Mouse (Mus musculus) liver, embryonic 14.5 days (tissue): ENCODE data around the gene Sh2d3c. TPM values are rescaled to one million over a fixed set of nuclear protein-coding genes. Genes with fewer than 3 reads are reported as not detected.

ENCODE experiments used
- ATAC-seq: fragments of 200-750 bp; cut with Nextera tagmentation; 2 replicates; pipeline ENCODE4 v1.8.0; 2017; ENCODE audit warnings: moderate number of reproducible peaks, mild to moderate bottlenecking, moderate library complexity; ENCODE audit not compliant: insufficient read depth
- DNase-seq, 3 experiments: peaks; one replicate each; pipeline ENCODE4 v3.0.0-alpha.2; 2012 to 2013; ENCODE audit warnings: low read depth in 3 of 3, low spot score in 3 of 3
- H3K27ac ChIP-seq: fragments of 300-500 bp; sonication (generic); 2 replicates; pipeline ENCODE4 v1.5.1; 2014; ENCODE audit warnings: moderate library complexity, mild to moderate bottlenecking, control low read depth, inconsistent platforms
- H3K27me3 ChIP-seq: fragments of 300-500 bp; sonication (generic); 2 replicates; pipeline ENCODE4 v1.6.1; 2014; ENCODE audit warnings: mild to moderate bottlenecking, low read length, moderate library complexity; ENCODE audit not compliant: control insufficient read depth, insufficient read depth
- H3K36me3 ChIP-seq: fragments of 300-500 bp; sonication (generic); replicated peaks from 2 replicates; pipeline ENCODE4 v1.6.1; 2014; ENCODE audit warnings: low read depth; ENCODE audit not compliant: control insufficient read depth, insufficient read depth
- H3K4me1 ChIP-seq, 2 experiments: fragments of 200-500 bp in 1 of 2; fragments of 300-500 bp in 1 of 2; sonication (generic) in 1 of 2; replicated peaks; 2 replicates each; pipeline ENCODE4 v1.6.1; 2012 to 2014; ENCODE audit warnings: antibody characterized with exemption in 1 of 2, inconsistent platforms in 1 of 2, low read length in 1 of 2; ENCODE audit not compliant: control insufficient read depth in 2 of 2, insufficient read depth in 2 of 2
- H3K4me2 ChIP-seq: fragments of 300-500 bp; sonication (generic); 2 replicates; pipeline ENCODE4 v1.6.1; 2014; ENCODE audit warnings: low read depth, mild to moderate bottlenecking, control low read depth, moderate library complexity
- H3K4me3 ChIP-seq, 2 experiments: fragments of 200-500 bp in 1 of 2; fragments of 300-500 bp in 1 of 2; sonication (generic) in 1 of 2; 2 replicates each; pipeline ENCODE4 v1.5.1; 2012 to 2014; ENCODE audit warnings: low read depth in 2 of 2, low read length in 2 of 2, mild to moderate bottlenecking in 2 of 2, control low read depth in 1 of 2, inconsistent platforms in 1 of 2, moderate library complexity in 1 of 2; ENCODE audit not compliant: insufficient read depth in 1 of 2
- H3K9ac ChIP-seq: fragments of 300-500 bp; sonication (generic); replicated peaks from 2 replicates; pipeline ENCODE4 v1.6.1; 2014; ENCODE audit warnings: mild to moderate bottlenecking, control low read depth, moderate library complexity
- H3K9me3 ChIP-seq: fragments of 300-500 bp; sonication (generic); 2 replicates; pipeline ENCODE4 v1.6.1; 2016; ENCODE audit warnings: low read length, mixed read lengths; ENCODE audit not compliant: control insufficient read depth
- CTCF ChIP-seq: IDR thresholded peaks from 2 replicates; pipeline ENCODE4 v1.5.1; 2016; ENCODE audit warnings: antibody characterized with exemption, low read depth, control low read depth
- EP300 ChIP-seq: IDR thresholded peaks from 2 replicates; pipeline ENCODE4 v1.6.1; 2016; ENCODE audit warnings: antibody characterized with exemption, low read depth
- WGBS: fragments of 180-500 bp; shearing (Covaris S2); extraction: QIAGEN DNeasy Blood & Tissue Kit; methylation state at CpG from one replicate; pipeline ENCODE4 v1.1.7; 2014; ENCODE audit not compliant: insufficient replicate concordance; 5-methylcytosine and 5-hydroxymethylcytosine counted together
- polyA plus RNA-seq, 2 experiments: library from polyadenylated mRNA; depleted of rRNA in 1 of 2; stranded (reverse) in 1 of 2; unstranded in 1 of 2; fragments of >200 nt; fragmentation: Nextera tagmentation in 1 of 2; extraction: Ambion mirVana in 1 of 2; gene quantifications; 2 replicates each; pipeline versions ENCODE4 v1.2.1 to v1.2.3; 2012 to 2014

The Sh2d3c gene
- polyA plus RNA-seq, 2 experiments: 3.5 to 4.7 TPM

DNA sequence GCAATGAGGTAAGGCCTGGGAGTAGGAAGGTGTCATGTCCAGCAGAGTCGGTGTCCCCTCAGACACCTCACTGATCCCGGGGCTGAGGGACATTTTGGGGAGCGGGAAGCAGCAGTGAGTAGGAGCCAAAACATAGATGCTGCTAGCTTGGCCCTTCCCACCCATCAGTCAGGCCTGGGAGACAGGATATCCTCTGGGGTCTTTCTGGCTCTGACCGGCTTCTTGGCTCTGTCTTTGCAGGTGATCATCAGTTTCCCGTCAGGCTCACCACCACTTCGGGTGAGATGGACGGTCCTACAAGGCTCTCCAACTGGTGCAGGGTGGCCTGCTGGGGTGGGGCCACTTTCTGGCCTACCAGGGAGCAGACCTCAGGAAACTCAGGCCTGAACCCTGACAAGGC, 43.2 kb upstream of the Sh2d3c start:
- WGBS: 81% methylated on average over 7 of the region's 7 CpGs
- H3K27me3 ChIP-seq: no peaks in the 10 kb centered on the region
- no peak overlapping the region for H3K9ac ChIP-seq
- H3K4me1 ChIP-seq: peaks cover 6 to 11% of the 10 kb centered on the region in 2 experiments
- H3K4me2 ChIP-seq: no peak overlapping the region
- no peak overlapping the region for H3K27ac ChIP-seq
- DNase-seq: no peak
- TF ChIP-seq EP300 (no peak), CTCF (no peak)
- ATAC-seq: no peak
- H3K9me3 ChIP-seq: no peaks in the 10 kb centered on the region
- no peak overlapping the region for H3K4me3 ChIP-seq
- H3K36me3 ChIP-seq: no peaks in the 10 kb centered on the region; the same call in 1 of the 2 replicates

DNA sequence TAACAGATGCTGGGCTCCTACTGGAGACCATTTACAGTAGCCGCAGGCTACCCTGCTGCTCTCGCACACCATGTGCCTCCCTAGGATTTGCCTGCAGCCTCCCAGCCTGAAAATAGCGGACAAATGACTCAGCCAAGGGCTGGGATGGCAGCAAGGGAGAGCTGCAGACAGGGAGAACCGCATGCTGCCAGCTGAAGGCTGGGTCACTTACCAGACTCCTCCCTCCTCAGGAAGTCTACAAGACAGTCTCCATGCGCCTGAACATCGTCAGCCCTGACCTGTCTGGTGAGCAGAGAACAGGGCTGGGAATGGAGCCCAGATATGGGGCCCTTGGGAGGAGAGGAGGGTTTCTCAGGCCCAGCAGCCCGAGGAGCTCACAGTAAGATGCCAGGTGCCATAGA, 40.8 kb upstream of the Sh2d3c start:
- DNase-seq (no peak), ATAC-seq (no peak)
- H3K9me3 ChIP-seq: no peaks in the 10 kb centered on the region

DNA sequence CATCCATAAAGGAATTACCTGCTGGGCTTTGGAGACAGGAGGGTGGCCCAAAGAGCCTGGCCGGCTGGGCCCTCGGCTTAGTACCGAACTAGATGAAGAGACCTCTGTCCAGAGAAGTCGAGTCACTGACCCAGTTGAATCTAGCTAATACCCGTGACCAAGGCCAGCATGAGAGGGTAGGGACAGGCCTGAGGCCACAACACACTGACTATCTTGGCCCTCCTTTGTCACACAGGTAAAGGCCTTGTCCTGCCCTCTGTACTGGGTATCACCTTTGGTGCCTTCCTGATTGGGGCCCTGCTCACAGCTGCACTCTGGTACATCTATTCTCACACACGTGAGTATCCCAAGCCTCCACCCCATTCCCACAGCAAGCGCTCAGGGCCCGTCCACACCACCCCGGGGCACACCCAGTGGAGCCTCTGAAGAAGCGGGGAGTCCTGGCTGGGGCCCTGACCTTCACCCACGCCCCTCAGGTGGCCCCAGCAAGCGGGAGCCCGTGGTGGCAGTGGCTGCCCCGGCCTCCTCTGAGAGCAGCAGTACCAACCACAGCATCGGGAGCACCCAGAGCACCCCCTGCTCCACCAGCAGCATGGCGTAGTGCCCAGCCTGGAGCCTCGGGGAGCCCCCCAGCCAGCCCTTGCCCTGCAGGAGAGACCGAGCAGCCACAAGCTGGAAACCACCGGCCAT, 39.7 kb upstream of the Sh2d3c start:
- DNase-seq: no peak
- H3K27ac ChIP-seq: no peak overlapping the region
- H3K4me2 ChIP-seq: no peak overlapping the region
- H3K9ac ChIP-seq: no peak overlapping the region
- no peak for TF ChIP-seq EP300
- no peak for TF ChIP-seq CTCF
- no peaks in the 10 kb centered on the region; the same call in 1 of the 2 replicates for H3K36me3 ChIP-seq
- no peak for ATAC-seq
- H3K9me3 ChIP-seq: no peaks in the 10 kb centered on the region
- no peak overlapping the region for H3K4me3 ChIP-seq
- no peaks in the 10 kb centered on the region for H3K27me3 ChIP-seq
- 73% methylated on average over 19 of the region's 19 CpGs for WGBS
- no peaks in the 10 kb centered on the region for H3K4me1 ChIP-seq

More for the DNA sequence above, 40.8 kb upstream of the Sh2d3c start:
- H3K4me3 ChIP-seq: no peak overlapping the region
- TF ChIP-seq EP300: no peak
- no peak for TF ChIP-seq CTCF
- H3K27ac ChIP-seq: no peak overlapping the region
- H3K27me3 ChIP-seq: no peaks in the 10 kb centered on the region
- 62% methylated on average over 7 of the region's 7 CpGs for WGBS
- no peaks in the 10 kb centered on the region for H3K4me1 ChIP-seq
- no peak overlapping the region for H3K4me2 ChIP-seq
- no peaks in the 10 kb centered on the region; the same call in 1 of the 2 replicates for H3K36me3 ChIP-seq
- no peak overlapping the region for H3K9ac ChIP-seq

DNA sequence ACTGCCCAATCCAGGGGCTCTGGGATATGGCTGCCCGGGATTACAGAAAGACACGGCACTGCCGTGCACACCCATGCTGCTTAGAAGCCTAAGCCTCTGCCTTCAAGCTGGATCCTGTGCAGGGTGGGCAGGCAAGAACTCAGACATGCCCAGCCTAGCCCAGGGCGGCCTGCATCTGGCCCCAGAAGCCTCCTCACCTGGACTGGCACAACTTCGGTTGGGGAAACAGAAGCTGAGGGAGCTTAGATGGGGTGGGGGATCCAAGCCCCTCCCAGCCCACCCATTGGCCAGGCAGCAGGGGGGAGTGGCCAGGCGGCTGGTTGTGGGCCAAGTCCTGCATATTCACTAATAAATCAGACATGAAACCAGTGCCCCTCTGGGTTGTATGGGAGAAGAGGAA, 39.1 kb upstream of the Sh2d3c start:
- no peak overlapping the region for H3K27ac ChIP-seq
- WGBS: 62% methylated on average over 6 of the region's 6 CpGs

DNA sequence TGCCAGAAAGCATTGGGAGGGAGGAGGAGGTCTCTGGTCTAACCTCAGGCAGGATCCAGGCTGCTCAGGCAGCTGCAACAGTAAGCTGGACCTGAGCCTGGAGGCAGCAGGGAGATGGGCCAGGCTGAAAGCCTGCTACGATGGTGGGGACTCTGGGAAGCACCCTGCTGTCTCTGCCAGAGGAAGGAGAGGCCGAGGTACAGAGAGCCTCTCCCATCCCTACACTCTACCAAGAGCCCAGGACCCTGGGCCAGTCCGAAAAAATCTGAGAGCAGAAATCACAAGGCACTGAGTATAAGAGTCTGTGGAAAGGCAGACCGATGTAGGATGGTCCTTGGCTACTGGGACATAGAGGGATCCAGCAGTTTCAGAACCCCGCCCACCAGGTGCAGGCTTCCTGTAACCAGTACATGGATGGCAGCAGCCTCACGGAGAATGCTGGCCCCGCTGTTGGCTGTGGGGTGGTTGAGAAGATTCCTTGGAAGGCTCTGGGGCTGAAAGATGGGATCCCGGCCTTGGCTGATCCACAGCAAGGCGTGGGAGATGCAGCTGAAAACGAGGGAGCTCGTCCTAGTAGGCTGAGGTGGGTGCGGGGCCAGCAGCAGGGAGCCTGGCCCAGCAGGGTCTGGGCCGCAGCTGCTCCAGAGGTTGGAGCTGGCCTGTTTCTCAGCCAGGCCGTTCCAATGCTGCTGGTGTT, 38.0 kb upstream of the Sh2d3c start:
- Histone ChIP-seq H3K4me3 (no peak overlapping the region), H3K9me3 (no peaks in the 10 kb centered on the region), H3K36me3 (peaks cover 6% of the 10 kb centered on the region; the same call in 1 of the 2 replicates), H3K27ac (no peak overlapping the region), H3K27me3 (no peaks in the 10 kb centered on the region), H3K9ac (no peak overlapping the region), H3K4me2 (no peak overlapping the region), H3K4me1 (no peaks in the 10 kb centered on the region)
- no peak for ATAC-seq
- no peak for TF ChIP-seq CTCF
- TF ChIP-seq EP300: no peak
- 76% methylated on average over 14 of the region's 14 CpGs for WGBS
- DNase-seq: no peak

More for the DNA sequence above, 39.1 kb upstream of the Sh2d3c start:
- Histone ChIP-seq H3K4me1 (no peaks in the 10 kb centered on the region), H3K4me3 (no peak overlapping the region), H3K9ac (no peak overlapping the region), H3K27me3 (no peaks in the 10 kb centered on the region), H3K36me3 (peaks cover 3% of the 10 kb centered on the region; the same call in 1 of the 2 replicates), H3K9me3 (no peaks in the 10 kb centered on the region), H3K4me2 (no peak overlapping the region)
- no peak for DNase-seq
- ATAC-seq: no peak
- TF ChIP-seq EP300 (no peak), CTCF (no peak)
